Mouse (Mus musculus): ENCODE results near the gene Pcdh9.

Pcdh9 gene

DNA sequence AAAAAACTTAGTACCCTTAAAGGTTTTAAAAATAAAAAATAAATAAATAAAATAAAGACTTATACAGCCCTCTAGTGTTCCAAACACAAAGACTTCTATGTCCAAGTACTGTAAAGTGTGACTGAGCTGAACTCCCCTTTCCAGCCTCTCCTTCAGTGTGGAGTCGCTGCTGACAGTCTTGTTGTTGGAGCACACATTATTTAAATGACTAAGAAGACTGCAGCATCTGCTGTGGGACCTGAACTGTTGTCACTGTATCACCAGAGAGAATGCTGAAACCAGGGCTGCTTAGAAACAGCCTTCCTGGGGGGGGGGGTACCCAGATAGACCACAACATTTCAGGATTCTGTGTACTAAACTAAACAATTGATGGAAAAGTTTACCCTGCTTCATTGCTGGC is 509.7 kb downstream of the Pcdh9 start:
- DNase-seq (ENCODE audit: low spot score in 2 of 2) = no peak

DNA sequence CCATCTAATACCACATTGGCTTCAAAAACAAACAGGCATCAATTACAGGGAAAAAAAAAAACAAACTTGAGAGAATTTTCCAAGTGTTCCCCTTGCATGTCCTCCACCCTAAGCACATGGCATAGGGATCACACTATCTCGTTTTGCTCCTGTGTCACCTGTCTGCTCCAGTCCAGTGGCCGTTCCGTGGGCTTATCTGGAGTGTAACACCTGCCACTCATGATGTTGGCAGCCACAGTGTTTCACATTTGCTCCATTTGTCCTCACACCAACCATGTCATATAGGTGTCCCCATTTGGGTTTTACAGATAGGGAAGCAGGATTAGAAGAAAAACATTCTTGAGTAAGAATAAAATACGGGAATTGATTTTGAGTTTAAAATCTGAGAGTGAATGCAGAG is 514.3 kb downstream of the Pcdh9 start:
- DNase-seq (ENCODE audit: low spot score in 2 of 2) = no peak

DNA sequence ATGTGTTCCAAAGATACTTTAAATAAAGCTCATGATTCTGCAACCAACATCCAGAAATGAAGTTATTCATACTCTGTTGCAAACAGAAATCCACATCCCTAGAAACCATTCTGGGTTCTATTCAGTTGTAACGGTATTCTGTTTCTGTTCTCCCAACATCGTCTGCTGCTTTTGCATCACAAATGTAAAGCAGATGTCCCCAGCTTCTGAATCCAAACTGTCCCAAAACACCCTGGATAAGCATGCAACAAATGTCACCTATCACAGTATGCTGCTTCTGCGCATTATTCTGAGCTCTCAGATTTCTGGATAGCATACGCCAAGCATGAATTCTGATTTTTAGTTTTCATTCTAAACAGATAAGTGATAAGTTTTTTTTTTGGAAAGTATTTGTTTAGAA is 516.3 kb downstream of the Pcdh9 start:
- DNase-seq (ENCODE audit: low spot score in 2 of 2) = no peak

DNA sequence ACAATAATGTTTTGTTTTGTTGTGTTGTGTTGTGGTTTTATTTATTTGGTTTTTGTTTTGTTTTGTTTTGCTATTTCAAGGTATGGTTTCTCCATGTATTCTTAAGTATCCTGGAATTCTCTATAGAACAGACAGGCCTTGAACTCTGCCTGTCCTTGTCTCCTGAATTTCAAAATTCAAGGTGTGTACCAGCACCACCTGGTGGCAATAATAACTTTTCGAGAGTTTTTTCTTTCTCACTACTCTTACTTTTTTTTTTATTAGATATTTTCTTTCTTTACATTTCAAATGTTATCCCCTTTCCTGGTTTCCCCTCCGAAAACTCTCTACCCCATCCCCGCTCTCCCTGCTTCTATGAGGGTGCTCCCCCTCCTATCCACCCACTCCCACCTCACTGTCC is 536.3 kb downstream of the Pcdh9 start:
- DNase-seq (ENCODE audit: low spot score in 2 of 2) = no peak

DNA sequence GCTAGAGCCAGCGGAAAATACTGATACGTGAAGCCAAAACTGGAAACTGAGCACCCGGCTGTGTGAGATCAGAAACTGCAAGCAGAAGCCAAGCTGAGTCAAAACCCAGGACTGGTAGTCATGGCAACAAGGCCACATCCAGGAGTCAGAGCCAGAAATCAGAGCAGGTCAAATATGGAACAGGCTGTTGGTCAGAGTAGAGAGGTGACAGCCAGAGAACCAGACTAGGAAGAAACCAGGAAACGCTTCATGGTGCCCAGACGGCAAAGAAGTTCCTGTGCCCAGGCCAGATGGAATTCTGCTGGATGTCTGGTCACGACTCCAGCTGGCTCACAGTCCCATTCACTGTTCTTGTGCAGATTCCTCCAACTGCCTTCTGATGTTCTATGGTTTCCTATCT is 539.6 kb downstream of the Pcdh9 start:
- DNase-seq (ENCODE audit: low spot score in 2 of 2) = no peak

DNA sequence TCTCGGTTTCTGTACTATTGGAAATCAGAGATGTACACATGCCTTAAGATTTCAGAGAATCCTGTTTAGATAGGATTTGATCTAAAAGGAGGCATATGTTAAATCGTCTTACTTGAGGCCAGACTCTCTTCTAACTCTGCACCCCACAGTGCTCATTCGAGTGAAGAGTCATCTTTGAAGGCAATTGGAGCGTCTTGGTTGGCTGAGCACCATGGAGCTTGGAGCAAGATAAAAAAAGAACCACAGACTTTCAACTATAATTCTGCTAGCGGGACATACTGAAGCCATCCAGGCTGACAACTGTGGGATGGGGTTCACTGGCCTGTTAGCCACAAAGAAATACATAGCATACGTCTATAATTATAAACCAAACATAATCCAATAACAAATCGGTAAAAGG is 541.3 kb downstream of the Pcdh9 start:
- DNase-seq (ENCODE audit: low spot score in 2 of 2) = no peak

DNA sequence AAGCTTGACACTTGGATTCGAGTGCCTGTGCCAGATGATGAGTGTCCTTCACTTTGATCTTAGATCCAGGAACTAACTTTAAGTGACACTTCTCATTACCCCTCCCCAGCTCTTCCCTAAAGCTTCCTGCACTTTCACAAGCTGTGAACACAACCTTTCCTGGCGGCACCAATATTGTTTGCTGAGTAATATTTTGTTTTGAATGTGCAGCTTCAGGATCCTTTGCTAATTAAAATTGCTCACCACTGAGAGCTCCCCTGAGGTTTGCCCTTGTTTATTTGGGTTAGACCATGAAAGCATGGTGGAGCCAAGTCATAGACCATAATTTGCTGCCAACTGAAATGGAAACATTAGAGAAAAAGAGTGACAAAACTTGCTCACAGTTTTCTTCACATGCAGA is 543.4 kb downstream of the Pcdh9 start:
- DNase-seq (ENCODE audit: low spot score in 2 of 2) = no peak

DNA sequence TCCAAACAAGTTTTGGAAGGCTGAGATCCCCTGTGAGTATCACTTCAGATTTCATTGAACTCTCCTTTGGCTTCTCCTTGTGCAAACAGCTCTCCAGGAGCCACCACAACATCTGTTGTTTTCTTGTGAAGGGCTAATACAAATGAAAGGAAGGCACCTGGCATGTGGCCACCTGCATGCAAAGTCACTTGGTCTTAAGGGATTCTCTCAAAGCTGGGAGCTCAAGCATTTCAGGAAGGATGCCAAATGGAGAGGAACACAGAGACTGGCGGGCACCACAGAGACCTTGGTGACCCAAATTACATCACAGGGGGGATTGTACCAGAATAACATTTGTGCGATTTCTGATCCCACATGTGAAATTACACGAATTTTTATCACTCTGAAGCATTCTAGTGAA is 547.7 kb downstream of the Pcdh9 start:
- DNase-seq (ENCODE audit: low spot score in 2 of 2) = no peak

DNA sequence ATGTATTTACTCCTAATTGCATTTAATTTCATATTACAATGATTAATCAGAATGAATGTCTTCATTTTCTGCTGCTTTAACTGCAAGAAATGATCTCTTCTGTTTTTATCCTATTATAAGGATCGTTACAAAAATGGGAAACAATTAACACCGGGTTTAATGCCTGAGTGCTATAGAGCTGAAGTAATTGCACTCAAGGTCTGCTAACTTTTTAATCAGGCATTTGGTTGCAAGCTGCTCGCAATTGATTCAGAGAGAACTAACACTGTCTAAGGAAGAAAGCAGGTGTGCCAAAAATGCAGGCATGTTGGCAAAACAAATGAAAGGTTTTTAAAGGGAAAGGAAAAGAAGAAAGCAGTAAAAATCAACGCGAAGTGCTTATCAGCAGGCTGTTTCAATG is 549.1 kb downstream of the Pcdh9 start:
- DNase-seq (ENCODE audit: low spot score in 2 of 2) = no peak

DNA sequence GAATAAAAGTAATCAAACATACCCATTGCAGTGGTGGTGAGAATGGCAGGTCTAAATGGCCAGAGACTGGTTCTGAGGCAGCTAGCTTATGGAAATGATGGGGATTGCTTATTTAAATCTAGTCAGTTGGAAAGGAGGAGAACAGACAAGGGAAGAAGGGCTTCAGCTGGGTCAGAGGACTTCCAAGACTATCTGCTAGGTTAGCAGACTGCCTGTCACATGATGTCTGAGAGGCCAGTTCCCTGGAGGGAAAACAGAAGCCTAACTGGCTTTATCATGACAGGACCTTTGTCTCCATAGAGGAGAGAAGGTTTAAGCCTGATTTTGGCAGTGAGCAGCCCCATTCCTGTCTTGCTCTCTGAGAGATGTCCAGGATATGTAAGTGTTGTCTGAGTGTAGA is 561.2 kb downstream of the Pcdh9 start:
- DNase-seq (ENCODE audit: low spot score in 2 of 2) = no peak

DNA sequence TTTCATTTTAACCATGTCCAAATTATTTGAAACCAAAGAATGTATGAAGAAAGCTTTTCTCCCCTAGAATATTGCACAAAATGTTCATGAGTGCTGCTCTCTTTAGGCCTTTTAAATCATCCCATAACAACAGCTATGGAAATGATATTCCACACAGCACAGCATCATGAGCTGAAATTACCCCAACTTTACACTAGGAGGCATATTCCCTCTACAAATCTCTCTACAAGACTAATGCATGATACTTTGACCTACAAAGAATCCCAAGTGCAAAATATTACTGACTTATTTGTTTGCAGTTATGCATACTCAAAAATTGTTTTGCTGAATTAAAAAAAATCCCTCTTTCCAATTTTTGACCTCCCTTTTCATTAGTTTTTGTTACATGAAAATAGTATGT is 573.1 kb downstream of the Pcdh9 start:
- DNase-seq (ENCODE audit: low spot score in 2 of 2) = no peak

DNA sequence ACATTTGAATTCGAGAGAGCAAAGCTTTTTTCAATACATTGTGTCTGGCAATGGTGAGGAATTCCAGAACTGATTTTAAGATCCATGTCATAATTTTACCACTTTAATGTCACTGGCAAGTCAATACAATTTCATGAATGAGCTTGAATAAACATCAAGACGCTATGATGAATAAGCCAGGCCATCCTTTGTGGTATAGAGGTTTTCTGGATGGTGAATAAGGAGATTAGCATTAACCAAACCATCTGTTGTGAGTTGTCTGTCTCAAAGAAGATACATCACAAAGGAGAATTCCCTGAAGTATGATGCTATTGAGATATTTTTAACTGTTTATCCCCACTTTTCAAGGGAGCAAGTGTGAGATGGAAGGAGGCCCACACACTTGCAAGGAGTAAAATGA is 602.1 kb downstream of the Pcdh9 start:
- DNase-seq (ENCODE audit: low spot score in 2 of 2) = no peak

DNA sequence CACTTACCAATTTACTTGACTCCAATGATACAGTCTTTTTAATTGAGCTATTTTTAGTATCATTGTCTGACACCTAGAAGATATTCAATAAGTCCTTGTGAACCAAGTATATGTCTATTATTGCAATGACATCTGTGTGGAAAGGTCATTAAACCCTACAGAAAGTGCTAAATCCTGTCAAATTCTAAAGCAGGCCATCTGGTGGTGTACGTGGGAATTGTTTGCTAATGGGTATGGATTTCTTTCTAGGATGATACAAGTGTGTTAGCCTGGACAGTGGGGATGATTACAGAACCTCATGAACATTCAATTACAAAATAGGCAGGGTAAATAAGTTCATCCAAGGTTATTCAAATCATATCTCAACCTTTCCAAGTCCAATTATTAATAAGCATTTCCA is 602.8 kb downstream of the Pcdh9 start:
- DNase-seq (ENCODE audit: low spot score in 2 of 2) = no peak

DNA sequence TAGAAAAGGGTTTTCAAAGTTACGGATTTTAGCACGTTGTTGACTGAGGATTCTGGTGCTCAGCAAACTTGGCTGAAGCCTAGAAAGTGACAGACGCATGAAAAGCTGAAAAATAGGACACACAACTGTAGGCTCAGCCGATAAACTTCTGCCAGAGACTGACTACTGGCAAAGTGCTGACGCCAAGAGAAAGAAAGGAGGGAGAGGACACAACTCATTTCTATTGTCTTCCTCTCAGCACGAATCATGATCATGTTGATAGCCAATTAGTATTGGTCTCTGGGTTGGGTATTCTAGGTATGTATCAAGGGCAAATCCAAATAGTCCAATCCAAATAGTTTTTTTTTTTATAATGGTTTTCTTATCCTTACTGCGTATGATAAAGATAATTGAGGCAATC is 605.3 kb downstream of the Pcdh9 start:
- no peak for DNase-seq (ENCODE audit: low spot score in 2 of 2)

DNA sequence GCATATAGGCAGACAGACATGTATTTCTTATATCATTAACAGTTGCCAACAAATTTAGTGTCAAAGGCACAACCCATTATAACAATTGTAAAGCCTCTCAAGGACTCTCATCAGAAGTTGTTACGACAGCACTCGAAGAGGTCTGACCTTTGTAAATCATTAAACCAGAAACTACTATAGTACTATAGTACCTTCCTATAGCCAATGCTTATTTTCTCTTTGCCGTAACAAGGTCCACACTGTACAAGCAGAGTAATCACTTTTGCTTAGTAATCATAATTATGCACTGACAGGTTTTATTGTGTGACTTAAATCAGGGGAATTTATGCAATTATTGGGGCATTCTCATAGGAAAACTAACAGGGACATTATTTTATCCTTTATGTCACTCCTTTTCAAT is 606.5 kb downstream of the Pcdh9 start:
- no peak for DNase-seq (ENCODE audit: low spot score in 2 of 2)

DNA sequence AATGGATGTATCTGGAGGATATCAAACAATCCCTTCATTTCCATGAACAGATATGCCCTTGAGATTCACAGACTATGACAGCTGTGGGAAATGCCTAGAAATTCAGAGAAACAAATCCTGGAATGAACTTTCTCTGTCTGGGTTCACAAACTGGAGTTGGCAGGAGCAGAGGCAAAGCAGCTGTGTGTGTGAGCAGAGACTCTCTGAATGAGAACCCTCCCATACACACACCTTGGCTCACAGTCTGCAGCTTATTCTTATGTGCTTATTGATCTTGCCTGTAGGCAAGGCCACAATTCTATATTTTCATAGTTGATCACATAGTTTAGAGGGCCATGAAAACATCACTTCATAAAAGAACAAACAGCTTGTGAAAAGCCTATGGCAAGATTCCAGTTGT is 614.8 kb downstream of the Pcdh9 start:
- no peak for DNase-seq (ENCODE audit: low spot score in 2 of 2)

DNA sequence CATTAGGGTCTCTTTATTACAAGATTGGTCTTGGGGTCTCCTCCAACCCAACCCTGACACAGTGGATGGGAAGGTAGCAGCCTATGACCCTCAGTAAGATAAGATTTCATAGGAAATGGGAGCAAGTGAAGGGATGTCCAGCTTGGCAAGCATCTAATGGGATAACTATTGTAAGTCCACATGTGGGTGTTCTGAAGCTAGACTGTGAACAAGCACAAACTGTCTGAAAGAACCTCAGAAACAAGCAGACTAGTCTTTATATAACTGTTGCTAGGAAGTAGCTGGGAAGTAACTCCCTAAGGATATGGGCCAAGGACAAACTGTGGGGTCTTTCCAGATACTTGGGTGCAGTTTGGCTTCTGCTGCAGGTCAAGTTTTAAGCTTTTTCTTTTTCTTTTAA is 615.7 kb downstream of the Pcdh9 start:
- DNase-seq (ENCODE audit: low spot score in 2 of 2) = no peak

DNA sequence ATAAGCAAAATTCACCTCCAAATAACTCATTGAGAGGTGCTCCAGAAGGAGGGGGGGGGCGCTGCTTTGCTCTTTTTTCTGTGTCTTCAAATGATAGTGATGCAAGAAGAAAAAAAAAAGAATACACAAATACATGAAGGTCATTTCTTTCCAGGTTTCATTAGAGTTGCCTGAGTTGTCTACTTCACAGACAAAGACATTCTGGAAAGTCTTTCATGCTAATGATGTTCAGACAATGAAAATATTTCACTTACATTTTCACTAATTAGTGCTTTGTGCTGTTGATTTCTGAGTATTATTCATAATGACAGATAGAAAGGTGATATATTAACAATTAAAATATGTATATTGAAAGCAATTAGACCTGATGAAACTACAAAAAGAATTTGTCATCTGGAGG is 637.1 kb downstream of the Pcdh9 start:
- no peak for DNase-seq (ENCODE audit: low spot score in 2 of 2)

DNA sequence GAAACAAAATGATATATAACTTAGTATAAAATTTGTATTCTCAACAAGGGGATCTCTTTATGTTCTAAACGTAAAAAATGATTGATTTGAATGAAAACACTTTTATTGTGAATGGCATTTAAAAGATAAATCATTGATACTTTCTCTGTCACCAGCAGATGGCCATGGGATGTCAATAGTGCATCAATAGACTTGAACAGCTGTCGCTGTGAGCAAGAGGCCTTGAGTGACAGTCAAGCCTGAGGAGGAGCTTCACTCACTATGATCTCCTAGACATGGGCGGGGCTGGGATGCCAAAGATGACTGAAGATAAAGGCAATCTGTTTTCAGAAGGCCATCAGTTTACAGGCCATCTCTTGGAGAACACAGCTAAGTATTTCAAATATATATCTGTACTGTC is 650.2 kb downstream of the Pcdh9 start:
- DNase-seq (ENCODE audit: low spot score in 2 of 2) = no peak

DNA sequence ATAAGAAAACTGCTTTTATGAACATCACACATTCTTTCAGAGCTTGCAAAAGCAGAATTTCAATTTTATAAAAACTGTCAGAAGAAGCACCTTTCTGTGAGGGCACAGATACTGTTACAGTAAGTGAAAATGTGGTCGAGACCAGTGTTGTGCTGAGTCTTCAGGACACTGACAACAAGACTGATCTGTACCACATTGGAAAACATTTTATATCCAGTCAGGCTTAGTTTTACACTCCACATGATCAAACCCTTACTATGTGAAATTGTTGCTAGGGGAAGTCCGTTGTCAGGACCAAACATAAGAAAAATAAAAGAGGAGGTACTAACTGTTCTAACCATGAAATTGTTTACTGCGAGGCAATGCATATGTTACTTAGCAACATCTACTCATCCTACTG is 656.1 kb downstream of the Pcdh9 start:
- no peak for DNase-seq (ENCODE audit: low spot score in 2 of 2)

DNA sequence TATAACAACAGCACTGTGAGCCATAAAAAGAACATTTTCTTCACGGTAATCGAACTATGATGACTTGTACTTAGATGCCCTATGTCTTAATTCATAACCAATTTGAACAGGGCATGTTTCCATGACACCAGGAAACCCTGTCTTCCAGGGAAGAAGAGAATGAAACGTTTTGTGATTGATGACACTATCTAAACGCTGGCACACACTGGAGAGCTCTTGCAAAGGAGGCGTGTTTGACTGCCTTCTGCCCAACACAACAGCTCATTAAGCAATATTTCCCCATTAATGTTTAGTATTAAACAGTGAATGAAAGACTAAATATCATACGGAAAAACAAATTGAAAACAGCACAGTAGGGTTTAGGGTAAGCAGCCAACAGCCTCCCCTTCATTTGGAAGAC is 656.9 kb downstream of the Pcdh9 start:
- no peak for DNase-seq (ENCODE audit: low spot score in 2 of 2)

DNA sequence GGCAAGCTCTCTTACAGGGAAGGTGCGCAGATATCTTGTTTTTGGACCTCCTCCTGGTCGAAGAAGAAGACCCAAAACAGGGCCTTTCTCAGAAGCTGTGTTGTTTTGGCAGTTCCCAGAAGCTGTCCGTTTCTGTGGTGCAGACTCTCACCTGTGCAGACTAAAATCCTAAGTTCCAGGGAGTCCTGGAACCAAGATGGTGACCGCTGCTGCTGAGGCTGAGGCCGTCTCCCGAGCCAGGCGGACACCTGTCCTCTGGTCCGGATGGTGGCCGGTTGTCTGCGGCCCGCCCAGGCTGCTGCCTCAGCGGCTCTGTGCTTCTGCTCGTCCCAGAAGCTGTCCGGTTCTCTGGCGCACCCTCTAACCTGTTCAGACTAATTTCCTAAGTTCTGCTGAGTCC is 675.6 kb downstream of the Pcdh9 start:
- peak; percentile 86 to 92 for DNase-seq (ENCODE audit: low spot score in 2 of 2)

DNA sequence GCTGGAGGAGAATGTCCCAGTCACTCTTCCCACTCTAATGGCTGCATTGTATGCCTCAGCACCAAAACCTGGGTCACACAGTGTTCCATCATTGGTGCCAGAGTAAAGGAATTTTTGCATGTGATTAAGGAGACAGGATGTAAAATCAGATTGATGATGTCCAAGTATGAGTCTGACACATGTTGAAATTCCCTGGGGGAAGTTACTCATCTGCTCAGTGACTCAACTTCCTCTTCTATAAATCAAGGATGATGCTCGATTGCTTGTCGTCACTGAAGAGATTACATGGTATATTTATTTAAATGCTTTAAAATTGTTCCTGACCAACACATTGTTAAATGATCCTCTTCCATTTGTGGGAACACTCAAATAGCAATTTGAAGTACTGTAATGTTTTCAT is 690.7 kb downstream of the Pcdh9 start:
- no peak for DNase-seq (ENCODE audit: low spot score in 2 of 2)

DNA sequence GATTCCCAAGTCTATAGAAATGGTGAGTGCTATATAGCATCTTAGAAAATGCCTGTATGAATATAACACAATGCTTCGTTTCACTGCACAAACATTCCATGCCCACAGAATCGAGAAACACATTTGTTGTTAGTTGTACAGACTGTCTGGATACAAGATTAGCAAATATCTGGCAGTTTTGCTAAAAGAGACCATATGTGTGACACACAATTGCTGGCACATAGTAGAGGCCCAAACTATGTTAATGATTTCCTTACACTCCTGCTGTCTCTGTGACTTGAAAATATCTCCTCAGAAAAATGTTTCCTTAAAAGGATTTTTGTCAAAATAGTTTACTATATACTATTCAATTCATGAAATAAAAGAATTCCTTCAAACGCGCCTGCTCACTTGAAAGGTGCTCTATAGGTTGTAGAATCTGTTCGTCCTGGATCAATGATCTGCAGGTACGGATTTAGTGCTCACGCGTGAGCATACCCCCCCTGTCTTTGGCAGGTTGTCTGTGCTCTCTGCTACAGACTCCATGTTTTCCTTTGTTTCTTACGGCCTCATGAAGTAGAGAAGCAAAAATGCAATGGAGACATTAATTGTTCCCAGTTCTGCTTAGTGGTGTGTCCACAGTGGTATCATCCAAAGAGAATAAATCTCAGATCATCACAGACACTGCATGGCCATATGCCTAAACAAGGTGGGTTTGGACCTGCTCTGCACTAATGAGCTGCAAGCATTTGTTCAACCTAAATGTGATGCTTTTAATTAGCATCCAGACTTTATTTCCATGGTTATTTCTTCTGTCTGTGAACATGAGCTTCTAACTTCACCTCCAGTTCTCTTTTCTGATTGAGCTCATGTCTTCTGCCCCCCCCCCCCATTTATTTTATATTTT is 707.6 kb downstream of the Pcdh9 start:
- DNase-seq (ENCODE audit: low spot score in 2 of 2) = no peak
